Mouse (Mus musculus) adipocyte (in vitro differentiated cells): Measurements from ENCODE around the gene Sipa1l1.
"Not testable (repeated sequence)": the region's sequence is repeated elsewhere in the genome, so short reads cannot be mapped to it uniquely, and the experiment has no call there.

Source experiments
- DNase-seq: peaks from one replicate; pipeline ENCODE4 v3.0.0-alpha.2; 2016; ENCODE audit warnings: low spot score

The Sipa1l1 gene

DNA sequence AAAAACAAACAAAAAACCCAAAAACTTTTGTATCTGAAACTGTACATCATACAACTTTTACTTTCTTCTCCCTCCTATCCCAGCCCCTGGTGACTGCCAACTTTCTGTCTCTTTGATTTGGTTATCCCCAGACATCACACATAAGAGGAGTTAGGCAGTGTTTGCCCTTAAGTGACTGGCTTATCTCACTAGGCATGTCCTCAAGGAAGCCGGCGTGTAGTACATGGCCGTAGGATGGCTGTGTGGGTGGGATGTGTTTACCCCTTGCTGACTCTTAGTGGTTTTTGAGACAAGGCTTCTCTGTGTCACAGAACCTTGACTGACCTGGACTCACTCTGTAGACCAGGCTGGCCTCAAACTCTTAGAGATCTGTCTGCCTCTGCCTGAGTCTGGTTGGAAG is 6.6 kb downstream of the Sipa1l1 start:
- DNase-seq: no peak

DNA sequence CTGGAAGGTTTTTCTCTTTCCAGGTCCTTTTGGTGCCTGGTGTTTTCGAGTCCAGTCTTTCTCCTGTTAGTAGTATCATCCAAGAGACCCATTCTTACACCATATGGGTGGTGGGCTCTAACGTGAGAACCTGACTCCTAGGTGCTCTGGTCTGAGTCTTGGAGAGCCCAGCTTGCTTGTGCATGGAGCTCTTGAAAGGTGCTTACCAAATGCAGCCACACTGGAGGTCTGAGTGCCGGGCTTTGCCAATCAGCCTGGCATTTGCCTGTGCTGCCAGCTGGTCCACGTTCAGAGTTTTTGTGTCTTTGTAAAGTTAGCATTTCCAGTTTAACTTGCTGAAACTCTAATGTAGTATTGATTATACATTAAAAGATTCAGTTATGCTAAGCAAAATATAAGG is 9.5 kb downstream of the Sipa1l1 start:
- no peak for DNase-seq

DNA sequence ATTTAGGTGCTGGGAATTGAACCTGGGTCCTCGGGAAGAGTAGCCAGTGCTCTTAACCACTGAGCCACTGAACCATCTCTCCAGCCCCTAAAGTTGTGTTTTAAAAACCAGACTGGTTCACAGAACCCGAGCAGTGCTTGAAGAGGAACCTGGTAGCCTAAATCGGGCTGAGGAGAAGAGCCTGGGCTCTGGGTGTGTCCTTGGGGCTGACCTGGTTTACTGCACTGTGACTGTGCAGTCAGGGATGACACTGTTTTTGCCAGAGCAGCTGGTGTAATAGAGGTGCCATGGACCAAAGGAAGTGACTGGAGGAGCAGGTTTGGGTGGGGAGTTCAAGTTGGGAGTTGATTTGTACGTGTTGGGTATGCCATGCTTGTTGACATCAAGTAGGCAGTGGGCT is 10.5 kb downstream of the Sipa1l1 start:
- no peak for DNase-seq

DNA sequence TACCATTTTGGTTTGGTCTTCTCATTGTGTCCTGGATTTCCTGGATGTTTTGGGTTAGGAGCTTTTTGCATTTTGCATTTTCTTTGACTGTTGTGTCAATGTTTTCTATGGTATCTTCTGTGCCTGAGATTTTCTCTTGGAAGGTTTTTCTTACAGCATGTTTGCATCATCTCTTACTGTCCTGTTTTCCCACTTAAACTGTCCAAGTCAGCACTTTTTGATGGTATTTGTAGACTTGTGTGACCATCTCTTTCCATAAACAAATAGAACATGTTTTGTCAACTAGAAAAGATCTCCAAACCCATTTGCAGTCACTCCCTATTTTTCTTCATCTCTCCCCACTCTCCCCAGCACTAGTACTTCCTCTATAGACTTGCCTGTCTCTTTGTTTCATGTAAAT is 17.0 kb downstream of the Sipa1l1 start:
- not testable (repeated sequence) for DNase-seq

DNA sequence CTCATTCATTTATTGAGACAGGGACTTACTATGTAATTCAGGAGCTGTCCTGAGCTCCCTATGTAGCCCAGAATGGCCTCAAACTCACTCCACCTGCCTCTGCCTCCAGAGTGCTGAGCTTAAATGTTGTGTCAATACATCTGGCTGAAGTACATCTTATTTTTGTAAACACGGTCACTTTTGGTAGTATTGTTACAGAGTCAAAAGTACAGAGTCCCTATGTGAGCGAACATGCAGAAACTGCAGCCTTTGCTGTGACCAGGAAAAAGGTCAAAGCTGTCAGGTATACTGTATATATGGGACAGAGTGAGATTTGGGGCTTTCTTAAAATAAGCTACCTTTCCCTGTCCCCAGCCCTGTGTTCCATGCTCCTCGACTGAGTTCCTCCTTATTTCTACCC is 17.6 kb downstream of the Sipa1l1 start:
- no peak for DNase-seq

DNA sequence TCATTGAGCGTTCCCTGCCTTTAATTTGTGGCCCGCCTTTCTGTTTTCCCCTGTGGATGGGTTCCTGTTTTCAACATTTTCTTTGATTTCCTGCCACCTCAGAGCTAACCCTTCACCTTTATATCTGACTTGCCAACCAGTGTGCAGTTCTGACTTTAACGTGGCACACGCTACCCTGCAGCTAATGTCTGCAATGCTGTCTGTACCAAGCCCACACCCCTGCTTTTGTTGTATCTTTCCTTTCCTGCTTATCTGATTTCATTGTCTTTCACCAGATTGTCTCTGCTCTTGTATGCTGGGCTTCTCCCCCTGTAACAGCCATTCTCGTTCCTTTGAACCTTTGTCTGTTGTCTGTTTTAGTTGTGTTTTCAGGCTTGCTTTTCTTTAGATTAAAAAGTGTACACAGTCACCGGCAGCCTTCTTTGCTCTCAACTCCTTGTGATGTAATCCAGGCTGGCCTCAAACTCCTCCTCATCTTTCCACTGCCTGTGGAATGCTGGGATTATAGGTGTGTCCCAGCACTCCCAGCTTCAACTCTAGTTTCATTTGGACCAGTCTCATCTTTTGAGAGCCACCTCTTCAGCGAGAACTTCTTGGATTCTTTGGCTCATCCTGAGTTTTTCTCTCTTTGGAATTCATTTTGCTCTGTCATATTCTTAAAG is 18.2 kb downstream of the Sipa1l1 start:
- DNase-seq: no peak

DNA sequence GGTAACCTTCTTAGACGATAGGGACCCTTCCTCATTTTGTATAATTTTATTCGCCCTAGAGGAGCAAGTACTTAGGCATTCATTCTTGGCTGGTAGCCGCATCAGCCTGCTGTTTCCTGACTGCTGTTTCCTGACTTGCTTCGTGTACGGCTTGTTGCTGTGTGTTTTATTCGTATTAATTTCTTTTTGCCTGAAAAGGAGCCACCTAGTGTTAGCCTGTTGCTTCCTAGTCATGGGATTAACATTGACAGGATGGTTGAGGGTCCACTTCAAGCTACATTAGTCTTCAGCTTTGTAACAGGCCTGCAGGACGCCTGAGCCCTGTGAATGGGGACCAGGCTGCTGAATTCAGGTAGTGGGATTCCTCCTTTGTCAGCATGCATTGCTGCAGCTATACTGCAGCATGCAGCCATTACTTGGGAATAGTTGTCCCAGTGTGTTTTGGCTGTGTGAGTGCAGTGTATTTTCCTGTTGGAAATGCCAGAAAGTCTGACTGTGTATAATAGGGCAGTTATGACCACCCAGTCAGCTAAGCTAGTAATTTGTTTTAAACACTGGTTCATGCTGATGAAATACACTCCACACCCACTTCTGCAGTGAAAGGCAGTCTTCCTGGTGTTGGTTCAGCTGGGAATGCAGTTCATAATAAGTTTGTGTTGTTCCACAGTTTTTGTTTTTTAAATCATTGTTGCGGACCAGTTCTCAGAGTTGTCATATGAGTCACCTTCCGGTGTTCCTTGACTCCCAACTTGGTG is 19.4 kb downstream of the Sipa1l1 start:
- DNase-seq: peak; percentile 40

DNA sequence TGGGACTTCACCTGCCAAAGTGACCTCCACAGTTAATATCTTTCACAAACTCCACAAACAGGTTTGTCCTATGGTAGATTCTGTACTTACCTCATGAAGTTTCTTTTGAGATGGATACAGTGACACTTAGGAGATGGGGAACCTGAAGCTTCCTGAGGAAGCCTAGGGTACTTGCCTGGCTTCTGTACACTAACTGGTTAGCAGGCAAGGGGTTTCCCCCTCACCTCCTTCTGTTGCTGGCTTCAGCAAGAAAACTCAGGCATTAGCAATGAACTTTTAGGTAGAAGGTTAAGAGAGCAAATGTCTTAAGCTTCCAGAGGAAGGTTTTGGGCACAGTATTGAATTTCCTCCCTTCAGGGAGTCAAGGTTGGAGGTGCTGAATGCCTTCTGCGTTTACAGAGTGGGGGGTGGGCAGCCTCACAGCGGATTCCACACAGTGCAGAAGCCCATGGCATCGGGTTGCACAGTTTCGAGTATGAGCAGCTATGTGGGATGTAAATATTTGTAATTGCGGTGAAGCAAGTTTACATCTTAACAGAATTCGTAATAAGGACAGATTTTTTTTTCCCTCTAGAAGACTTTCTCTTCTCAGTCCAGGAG is 20.1 kb downstream of the Sipa1l1 start:
- DNase-seq: peak; percentile 35

DNA sequence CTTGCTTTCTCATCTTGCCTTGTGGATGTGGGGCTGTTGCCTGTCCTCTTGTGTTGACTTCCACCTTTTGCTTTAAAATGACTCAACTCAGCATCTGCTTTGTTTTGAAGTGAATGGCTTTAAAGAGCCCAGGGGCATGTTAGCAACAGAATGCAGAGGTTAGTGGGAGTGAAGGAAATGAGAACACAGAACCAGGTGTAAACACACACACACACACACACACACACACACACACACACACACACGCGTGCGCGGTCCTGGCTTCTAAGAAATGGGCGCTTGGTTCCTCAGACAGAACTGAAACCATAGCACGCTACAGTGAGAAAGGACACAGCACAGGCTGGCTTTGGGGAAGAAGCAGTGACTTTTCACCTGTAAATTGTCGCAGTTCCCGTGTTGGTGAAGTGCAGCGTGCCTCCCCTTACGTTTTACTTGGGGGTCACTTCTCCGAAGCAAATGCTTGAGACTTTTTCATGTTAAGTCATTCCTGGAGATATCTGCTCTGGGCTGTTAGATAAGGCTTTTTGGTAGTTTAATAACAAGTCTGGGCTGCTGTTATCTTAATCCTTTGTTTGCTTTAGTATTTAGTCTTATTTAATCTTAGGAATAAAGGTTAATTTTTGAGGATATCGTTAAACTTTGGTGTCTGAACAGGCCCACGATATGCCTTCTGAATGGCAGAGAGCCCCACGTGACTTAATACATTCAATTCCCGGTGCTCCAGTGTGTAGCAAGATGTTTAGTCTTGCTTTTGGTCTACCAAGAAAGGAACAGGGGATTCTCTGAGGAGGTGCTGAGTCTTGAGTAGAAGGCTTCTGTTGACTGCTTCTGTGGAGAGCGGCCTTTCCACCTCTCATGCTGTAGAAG is 20.8 kb downstream of the Sipa1l1 start:
- DNase-seq: no peak

DNA sequence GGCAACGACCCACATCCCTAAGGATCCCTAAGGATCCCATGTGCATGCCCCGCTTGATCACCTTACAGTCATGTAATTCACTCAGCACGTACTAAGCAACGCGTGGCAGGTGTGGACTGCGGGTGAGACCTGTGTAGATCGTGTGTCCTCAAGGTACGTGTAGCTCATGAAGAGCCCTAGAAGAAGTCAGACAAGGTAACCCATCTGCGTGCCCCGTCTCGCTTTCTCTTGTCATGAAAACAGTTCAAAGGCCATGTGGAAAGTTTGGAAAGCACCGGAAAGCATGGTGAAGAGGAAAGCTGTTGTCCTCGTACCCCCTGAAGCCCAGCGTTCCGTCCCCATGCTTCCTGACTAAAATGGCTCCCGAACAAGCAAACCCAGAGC is 21.5 kb downstream of the Sipa1l1 start:
- DNase-seq: no peak

DNA sequence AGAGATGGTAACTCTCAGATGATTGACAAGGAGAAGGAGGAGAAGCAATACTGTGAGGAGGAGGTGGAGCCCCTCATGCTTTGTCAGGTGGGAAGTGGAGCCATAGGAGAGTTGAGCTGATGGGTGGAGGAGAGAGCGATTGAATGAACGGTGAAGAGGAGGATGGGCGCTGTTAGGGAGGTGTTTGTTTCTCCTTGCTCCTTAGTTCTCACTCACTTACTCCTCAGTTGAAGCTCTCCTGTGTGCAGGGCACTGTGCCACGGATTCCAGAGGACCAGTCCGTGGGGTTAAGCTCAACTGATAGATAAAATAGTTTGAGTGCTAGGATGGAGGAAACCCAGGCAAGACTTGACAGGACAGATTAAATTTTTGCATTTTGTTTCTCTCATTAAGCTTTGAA is 22.6 kb downstream of the Sipa1l1 start:
- no peak for DNase-seq

DNA sequence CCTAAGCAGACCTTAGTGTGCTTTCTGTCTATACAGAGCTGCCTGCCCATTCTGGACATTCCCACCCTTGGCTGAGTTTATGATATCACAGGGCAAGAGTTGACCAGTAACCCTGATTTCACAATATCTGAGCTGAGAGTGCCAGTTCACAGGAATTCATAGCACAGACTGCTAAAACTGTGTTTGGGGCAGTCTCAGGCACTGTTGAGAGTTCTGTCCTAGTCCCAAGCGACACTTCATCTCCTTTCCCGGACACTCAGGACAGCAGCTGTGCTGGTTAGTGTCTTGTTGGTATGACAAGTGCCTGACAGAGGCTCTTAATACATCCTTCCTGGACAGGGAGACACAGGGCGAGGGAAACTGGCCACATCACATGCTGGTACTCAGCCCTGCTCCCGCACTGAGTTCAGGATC is 23.5 kb downstream of the Sipa1l1 start:
- DNase-seq: peak; percentile 89

DNA sequence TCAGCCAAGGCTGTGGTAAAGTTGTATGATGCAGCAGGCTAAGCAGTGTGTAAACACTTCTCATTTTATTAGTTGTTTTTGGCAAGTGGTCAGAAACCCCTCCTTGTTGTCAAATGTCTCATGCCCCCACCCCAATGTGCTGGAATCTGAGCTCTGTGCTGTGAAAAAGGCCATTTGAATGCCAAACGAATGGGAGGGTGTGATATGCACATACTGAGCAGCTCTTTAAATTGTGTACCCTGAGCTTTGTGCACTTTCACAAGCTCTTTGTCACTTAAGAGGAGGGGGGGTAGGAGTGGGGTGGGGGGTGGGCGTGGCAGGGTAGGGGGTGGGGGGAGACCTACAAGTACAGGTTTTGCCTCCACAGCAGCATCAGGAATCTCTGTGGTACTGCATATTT is 24.4 kb downstream of the Sipa1l1 start:
- DNase-seq: no peak

DNA sequence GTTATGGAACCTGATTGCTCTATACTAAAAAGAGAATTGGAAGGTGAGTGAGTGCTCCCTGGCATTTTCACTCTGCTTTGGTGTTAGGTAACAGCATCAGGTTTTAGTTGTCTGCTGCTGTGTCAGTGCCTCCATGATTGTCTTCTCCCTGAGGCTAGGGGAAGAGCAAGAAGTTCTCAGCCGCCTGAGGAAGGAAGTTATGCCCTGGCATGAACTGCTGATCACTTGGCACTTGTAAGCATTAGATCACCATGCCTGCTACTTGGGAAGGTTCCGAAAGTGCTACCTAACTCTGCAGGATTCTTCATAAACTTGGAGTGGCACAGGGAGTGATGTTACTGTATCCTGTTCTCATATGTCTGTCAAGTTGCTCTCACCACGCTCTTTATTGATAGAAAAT is 25.8 kb downstream of the Sipa1l1 start:
- DNase-seq: peak; percentile 56

DNA sequence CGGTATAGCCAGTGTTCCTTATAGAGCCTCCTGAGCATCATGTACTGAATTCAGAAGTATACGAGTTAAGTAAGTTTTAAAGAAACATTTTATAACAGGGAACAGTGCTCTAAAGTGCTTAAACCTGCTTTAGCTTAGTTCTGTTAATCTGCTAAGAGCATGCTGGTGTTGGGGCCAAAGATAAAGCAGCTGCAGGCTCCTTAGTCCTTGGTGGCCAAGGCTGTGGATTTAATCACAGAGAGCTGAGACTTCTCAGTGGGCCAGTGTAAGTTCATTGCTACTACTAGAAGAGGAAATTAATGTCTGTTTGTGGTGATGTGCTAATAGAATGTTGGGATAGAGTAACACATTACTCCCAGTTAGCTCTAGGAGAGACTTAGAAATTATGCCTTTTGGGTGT is 27.1 kb downstream of the Sipa1l1 start:
- DNase-seq: no peak

DNA sequence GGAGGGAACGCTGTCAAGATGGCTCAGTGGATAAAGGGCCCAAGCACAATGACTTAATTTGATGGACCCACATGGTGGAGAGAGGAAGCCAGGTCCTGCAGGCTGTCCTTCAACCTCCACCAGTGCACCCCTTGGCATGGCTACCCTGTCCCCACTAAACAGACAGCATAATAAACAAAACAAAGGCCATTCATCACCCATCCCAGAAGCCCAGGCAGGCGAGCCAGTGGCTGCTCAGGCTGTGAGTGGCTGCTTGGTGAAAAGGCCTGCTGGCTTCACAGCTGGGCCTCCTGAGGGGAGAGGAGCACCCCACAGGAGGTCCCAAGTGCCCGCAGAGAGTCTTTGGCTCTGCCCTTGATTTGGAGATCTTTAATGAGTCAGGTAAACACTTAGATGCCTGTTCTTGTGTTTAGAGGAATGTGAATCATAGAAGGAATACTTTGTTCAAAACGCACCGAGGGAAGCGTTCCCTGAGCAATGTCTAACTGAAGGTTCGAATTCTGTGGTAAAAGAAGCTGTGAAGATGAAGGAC is 27.6 kb downstream of the Sipa1l1 start:
- DNase-seq: no peak

DNA sequence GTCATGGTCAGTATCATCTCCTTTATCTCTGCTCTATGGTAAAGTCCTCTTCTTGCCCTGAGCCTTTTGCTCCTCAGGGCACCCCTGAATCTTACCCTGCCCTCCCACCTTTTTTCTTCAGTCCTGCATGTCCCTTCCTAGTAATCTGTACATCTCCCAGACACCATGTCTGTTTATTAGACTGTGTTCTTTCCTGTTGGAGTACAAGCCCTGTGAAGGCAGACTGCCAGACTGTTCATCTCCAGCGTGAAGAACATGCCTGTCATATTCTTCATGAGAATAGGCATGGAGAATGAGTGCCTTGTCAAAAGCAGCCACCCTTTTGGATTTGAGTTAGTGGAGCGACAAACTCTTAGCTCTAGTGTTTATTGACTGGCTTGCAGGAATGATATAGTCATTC is 28.1 kb downstream of the Sipa1l1 start:
- no peak for DNase-seq

DNA sequence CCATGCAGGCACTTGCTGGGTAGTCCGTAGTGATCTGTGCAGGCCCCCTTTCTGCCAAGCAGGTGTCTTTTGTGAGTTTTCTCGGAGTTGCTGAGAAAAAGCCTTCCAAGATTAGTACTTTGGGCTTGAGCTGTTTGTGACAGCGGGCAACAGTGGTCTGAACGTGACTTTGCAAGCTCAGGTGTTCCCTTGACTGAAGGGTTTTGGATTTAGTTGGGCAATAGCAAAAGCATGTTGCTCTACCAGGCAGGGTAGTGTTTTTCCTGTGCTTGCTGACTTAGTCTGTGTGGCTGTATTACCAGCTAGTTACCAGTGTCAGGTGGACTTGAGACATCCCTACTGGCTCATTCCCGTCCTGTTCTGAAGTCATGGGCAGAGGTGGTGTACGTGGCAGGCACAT is 30.2 kb downstream of the Sipa1l1 start:
- DNase-seq: no peak

DNA sequence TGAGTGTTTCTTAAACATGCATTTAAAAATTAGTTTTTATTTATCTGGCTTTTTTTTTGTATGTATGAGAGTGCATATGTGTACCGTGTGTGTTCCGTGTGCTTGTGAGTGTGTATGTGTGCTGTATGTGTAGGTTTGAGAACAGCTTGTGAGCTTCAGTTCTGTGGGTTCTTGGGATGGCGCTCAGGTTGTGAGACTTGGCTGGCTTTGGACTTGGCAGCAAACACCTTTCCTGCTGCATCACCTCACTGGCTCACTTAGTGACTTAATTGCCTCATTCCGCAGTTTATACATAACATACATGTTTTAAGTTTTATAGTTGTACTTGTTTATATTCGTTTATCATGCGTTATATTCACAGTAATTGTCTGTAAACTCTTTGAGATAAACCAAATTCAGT is 35.0 kb downstream of the Sipa1l1 start:
- no peak for DNase-seq

DNA sequence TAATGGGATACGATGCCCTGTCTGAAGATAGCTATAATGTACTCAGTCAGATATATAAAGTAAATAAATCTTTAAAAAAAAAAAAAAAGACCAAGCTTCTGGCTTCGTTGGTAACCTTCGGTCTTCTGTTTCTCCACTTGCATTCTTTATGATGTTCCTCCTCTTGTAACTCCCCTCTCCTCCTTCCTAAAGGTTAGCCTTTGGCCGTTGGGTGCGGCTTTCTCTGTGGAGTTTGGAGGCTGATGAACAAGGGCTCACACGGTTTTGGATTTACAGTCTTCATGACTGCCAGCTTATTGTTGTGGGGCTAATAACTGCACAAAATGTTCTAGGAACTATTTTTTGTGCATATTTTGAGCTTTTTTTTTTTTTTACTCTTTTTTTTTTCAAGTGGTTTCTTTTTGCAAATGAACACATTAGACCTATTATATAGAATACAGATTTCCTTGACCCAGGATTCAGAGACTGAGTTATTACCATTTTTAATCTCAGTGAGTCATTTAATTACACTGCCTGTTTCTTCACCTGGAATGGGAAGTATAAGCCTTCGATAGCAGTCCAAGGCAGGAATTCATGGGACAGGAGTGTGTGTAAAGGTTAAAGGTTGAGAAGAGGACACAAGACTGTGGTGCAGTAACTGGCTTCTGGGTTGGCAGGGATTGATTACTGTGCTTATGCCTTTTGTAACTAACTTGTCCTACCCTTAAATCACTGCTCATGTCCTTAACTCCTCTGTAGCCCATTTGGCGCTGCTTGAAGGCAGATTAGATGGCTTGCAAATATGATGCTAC is 37.9 kb downstream of the Sipa1l1 start:
- DNase-seq: no peak

DNA sequence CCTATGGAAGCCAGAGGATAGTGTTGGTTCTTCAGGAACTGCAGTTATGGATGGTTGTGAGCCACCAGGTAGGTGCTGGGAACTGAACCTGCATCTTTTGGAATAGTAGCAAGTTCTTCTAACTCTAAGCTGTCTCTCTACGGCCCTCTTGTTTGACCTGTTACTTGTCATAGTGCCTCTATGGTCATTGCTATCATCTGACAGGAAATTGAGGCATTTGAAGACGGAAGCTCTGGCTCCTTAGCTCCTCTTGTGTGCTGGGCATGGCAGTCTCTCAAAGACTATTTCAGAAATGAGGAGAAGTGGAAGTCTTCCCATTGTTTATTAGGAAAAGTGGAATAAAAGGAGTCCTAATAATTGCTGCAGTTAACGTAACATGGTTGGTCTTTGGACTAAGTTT is 38.9 kb downstream of the Sipa1l1 start:
- no peak for DNase-seq

DNA sequence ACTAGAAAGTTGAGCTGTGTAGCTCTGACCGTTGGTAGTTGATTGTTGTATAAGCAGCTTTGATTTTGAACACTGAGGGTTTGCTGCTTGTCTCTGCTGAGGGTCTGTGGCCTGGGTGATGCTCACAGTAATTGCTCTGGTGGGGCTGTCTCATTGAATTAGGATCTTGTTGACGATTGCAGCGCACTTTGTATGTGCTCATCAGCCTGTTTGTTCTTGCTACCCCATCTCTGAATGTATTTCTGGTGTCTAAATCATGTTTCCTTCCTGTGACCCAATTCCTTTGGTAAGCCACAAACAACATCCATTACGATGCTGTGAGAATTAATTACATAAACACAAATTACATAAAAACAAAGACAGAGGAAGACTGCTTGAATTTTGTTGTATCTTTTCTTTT is 39.5 kb downstream of the Sipa1l1 start:
- no peak for DNase-seq
